Mouse (Mus musculus) erythroblast, embryonic 14.5 days (primary cell): ENCODE measurements around the gene Ifi204.

Experiments used
- GATA1 ChIP-seq: IDR thresholded peaks from 2 replicates; pipeline ENCODE4 v1.6.1; 2012; ENCODE audit warnings: low read length, inconsistent platforms, mixed read lengths
- TAL1 ChIP-seq: IDR thresholded peaks from 3 replicates; pipeline ENCODE4 v1.6.1; 2012; ENCODE audit warnings: low read length, inconsistent platforms, mixed read lengths

DNA sequence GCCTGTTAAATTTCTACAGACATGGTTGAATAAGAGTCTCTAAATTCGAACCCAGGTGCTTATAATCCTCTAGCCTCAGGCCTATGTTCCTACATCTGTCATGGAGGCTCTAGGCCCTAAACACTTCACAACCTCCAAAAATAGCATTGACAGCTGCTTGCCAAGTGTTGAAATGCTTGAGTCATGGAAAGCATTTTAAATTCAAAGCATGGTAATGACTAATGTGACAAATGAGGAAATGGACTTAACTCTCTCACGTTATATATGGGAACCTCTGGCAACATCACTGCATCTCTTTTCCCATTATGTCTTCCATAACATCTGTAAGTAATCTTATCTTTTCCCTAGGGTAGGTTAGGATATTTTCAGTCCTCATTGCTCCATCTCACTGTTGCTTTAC is 29.8 kb downstream of the Ifi204 start:
- TF ChIP-seq TAL1 (no peak), GATA1 (no peak)
